Comparison of ENCODE assay signal across 8 mouse cellular contexts in the genomic region with DNA sequence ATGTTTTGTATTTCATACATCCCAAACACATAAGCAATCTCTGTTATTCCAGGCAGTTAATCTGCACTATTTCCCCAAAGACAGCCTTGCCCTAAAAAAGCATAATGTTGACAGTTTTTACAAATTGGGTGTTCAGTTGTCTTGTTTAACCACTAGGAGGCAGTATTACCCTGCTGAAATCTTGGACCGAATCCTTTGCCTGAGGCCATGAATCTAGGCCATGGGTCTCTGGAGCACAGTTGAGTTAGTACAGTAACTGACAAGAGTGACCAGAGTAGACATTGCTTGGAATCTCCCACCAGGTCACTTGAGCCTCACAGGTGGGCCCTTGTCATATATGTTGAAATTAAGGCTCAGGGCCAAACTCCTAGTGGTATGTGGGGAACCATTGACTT. TPM values are rescaled to one million over a fixed set of nuclear protein-coding genes. Genes with fewer than 3 reads are reported as not detected.
A peak's percentile ranks its signal among the peaks of the same experiment; 100 is the strongest.
DNase-seq lines count a peak whose midpoint lies in the region; ATAC-seq and TF ChIP-seq lines count a peak whose summit lies in the region.
"Had no signal": no experiment of that assay in that cellular context is flagged by ENCODE, and none has a peak within 500 bp of the region (broad histone marks: within the 10 kb centered on the region; RNA-seq: fewer than 3 reads in every experiment).

No protein-coding gene starts in this region.

- no peak for TF ChIP-seq POLR2A in bone marrow macrophage, adult 2 months (IDR thresholded peaks at IDR 0.05; ENCODE audit: borderline replicate concordance, low read depth, low read length)

- peaks cover 73% of the 10 kb centered on the region for H3K36me3 ChIP-seq in G1E (replicated peaks)

- H3K27me3 ChIP-seq in G1E (ENCODE audit: insufficient read depth, low read length) = no peaks in the 10 kb centered on the region
- H3K27me3 ChIP-seq: limb, embryonic 12.5 days had no signal

- no peak overlapping the region for H3K4me3 ChIP-seq in layer of hippocampus, adult 2 months
- H3K4me3 ChIP-seq in G1E (ENCODE audit: low read depth, low read length) = no peak overlapping the region
- H3K4me3 ChIP-seq in bone marrow macrophage, adult 2 months (ENCODE audit: insufficient read depth, low read length) = no peak overlapping the region
- H3K4me3 ChIP-seq: limb, embryonic 12.5 days had no signal

- no peak overlapping the region for H3K27ac ChIP-seq in layer of hippocampus, adult 2 months
- no peak overlapping the region for H3K27ac ChIP-seq in bone marrow macrophage, adult 2 months (ENCODE audit: insufficient read depth, low read depth, low read length)
- H3K27ac ChIP-seq: limb, embryonic 12.5 days had no signal

- peak; percentile 89 for TF ChIP-seq CTCF in layer of hippocampus, adult 2 months (conservative IDR thresholded peaks at IDR 0.05)
- TF ChIP-seq CTCF in G1E (IDR thresholded peaks at IDR 0.05; ENCODE audit: low read depth, low read length) = peak; percentile 62
- TF ChIP-seq CTCF in bone marrow macrophage, adult 2 months (IDR thresholded peaks at IDR 0.05; ENCODE audit: low read depth, low read length) = peak; percentile 37; the same call in 1 of the 2 replicates

- peaks cover 64% of the 10 kb centered on the region for H3K4me1 ChIP-seq in G1E (ENCODE audit: insufficient read depth, low read depth, low read length)
- H3K4me1 ChIP-seq in bone marrow macrophage, adult 2 months (ENCODE audit: control insufficient read depth, insufficient read depth, low read length) = peaks cover 5% of the 10 kb centered on the region

- no peaks in the 10 kb centered on the region for H3K9me3 ChIP-seq in G1E (replicated peaks)
- H3K9me3 ChIP-seq: limb, embryonic 12.5 days had no signal

- no peak for DNase-seq in layer of hippocampus, adult 2 months (ENCODE audit: low spot score in 2 of 2)
- DNase-seq in layer of hippocampus, postnatal 10 days (ENCODE audit: low spot score in 2 of 2) = no peak
- DNase-seq in G1E (ENCODE audit: low spot score) = no peak
- DNase-seq in spleen, postnatal 36 days (ENCODE audit: low spot score in 2 of 2) = no peak
- no peak for DNase-seq in urinary bladder, postnatal 25 days (ENCODE audit: low spot score)

- no peak for ATAC-seq in G1E (ENCODE audit: extremely low read depth, insufficient number of reproducible peaks, low FRiP score, poor library complexity, severe bottlenecking)
- peak; percentile 38 for ATAC-seq in monocyte, adult 5-6 weeks (replicated peaks; ENCODE audit: insufficient number of reproducible peaks, low FRiP score, low TSS enrichment, poor library complexity, severe bottlenecking)

RNA-seq across cellular contexts. Expression of a gene that starts 12.5 kb away (rescaled TPM):
- total RNA-seq in layer of hippocampus, adult 2 months (2021) = 100 to 1,000 TPM; 125 to 130 TPM
- 100 to 1,000 TPM; 179 to 207 TPM for total RNA-seq in layer of hippocampus, postnatal 10 days (2021)
- 258 and 296 TPM in 2 replicates for total RNA-seq in G1E (2014; fragmentation: Nextera tagmentation)
- 658 and 771 TPM in 2 replicates for total RNA-seq in G1E (2017)
- polyA plus RNA-seq in G1E (2012) = 37.7 and 174 TPM in 2 replicates
- polyA plus RNA-seq in bone marrow macrophage, adult 2 months (2012; ENCODE audit: insufficient read depth, insufficient read length, missing spikeins) = 151 and 170 TPM in 2 replicates
- 679 to 753 TPM (median 702 TPM) in 3 replicates for total RNA-seq in monocyte, adult 5-6 weeks (2017)

RNA-seq across cellular contexts. Expression of a gene that starts 37.1 kb away (rescaled TPM):
- total RNA-seq in layer of hippocampus, adult 2 months (2021) = 10 to 100 TPM; 50.4 to 65.6 TPM
- total RNA-seq in layer of hippocampus, postnatal 10 days (2021) = 10 to 100 TPM; 55.9 to 63.8 TPM
- 206 and 234 TPM in 2 replicates for total RNA-seq in G1E (2014; fragmentation: Nextera tagmentation)
- total RNA-seq in G1E (2017) = 73.5 and 82.7 TPM in 2 replicates
- 97.6 and 107 TPM in 2 replicates for polyA plus RNA-seq in G1E (2012)
- polyA plus RNA-seq in bone marrow macrophage, adult 2 months (2012; ENCODE audit: insufficient read depth, insufficient read length, missing spikeins) = 180 and 183 TPM in 2 replicates
- total RNA-seq in monocyte, adult 5-6 weeks (2017) = 369 to 443 TPM (median 402 TPM) in 3 replicates

RNA-seq across cellular contexts. Expression of a gene that starts 45.9 kb away (rescaled TPM):
- total RNA-seq in layer of hippocampus, adult 2 months (2021) = 10 to 100 TPM in 1 of 2 experiments, 1 to 10 TPM in 1; 8.2 to 14.5 TPM
- 10 to 100 TPM; 23.6 to 29.4 TPM for total RNA-seq in layer of hippocampus, postnatal 10 days (2021)
- total RNA-seq in G1E (2014; fragmentation: Nextera tagmentation) (224 and 234 TPM in 2 replicates), G1E (2017) (18.9 and 21.4 TPM in 2 replicates)
- polyA plus RNA-seq in G1E (2012) = 123 and 145 TPM in 2 replicates
- 189 and 197 TPM in 2 replicates for polyA plus RNA-seq in bone marrow macrophage, adult 2 months (2012; ENCODE audit: insufficient read depth, insufficient read length, missing spikeins)
- 10.7 to 29.2 TPM (median 15.7 TPM) in 3 replicates for total RNA-seq in monocyte, adult 5-6 weeks (2017)

Comparison
In these comparisons a context has a peak if more than half of its experiments do, and no peak if none do; other contexts are left out.
1. CTCF ChIP-seq: peak in every context shown above with its lines; median percentile 89 in layer of hippocampus, adult 2 months; 62 in G1E; 37 in bone marrow macrophage, adult 2 months.